Mouse (Mus musculus) neural tube, embryonic 11.5 days (tissue): ENCODE results near the gene Zyx. TPM values are rescaled to one million over a fixed set of nuclear protein-coding genes. Genes with fewer than 3 reads are reported as not detected.

Source experiments
- ATAC-seq: fragments of 200-750 bp; cut with Nextera tagmentation; 2 replicates; pipeline ENCODE4 v1.8.0; 2017; ENCODE audit warnings: moderate number of reproducible peaks, mild to moderate bottlenecking, moderate TSS enrichment, moderate library complexity; ENCODE audit not compliant: insufficient read depth, low FRiP score, low TSS enrichment
- DNase-seq: peaks from one replicate; pipeline ENCODE4 v3.0.0-alpha.2; 2015; ENCODE audit warnings: low spot score
- H3K27ac ChIP-seq: fragments of 300-500 bp; sonication (generic); 2 replicates; pipeline ENCODE4 v1.5.1; 2014; ENCODE audit warnings: low read depth, mild to moderate bottlenecking, low read length
- H3K27me3 ChIP-seq: fragments of 300-500 bp; sonication (generic); 2 replicates; pipeline ENCODE4 v1.6.1; 2014; ENCODE audit warnings: mild to moderate bottlenecking, low read length, mixed read lengths; ENCODE audit not compliant: control insufficient read depth, insufficient read depth
- H3K36me3 ChIP-seq: fragments of 300-500 bp; sonication (generic); 2 replicates; pipeline ENCODE4 v1.6.1; 2014; ENCODE audit warnings: mild to moderate bottlenecking, low read length, moderate library complexity, mixed read lengths; ENCODE audit not compliant: control insufficient read depth, insufficient read depth
- H3K4me1 ChIP-seq: fragments of 300-500 bp; sonication (generic); 2 replicates; pipeline ENCODE4 v1.6.1; 2014; ENCODE audit warnings: low read length, mixed read lengths; ENCODE audit not compliant: control insufficient read depth, insufficient read depth
- H3K4me2 ChIP-seq: fragments of 300-500 bp; sonication (generic); 2 replicates; pipeline ENCODE4 v1.6.1; 2014; ENCODE audit warnings: low read depth, mild to moderate bottlenecking, moderate library complexity
- H3K4me3 ChIP-seq: fragments of 300-500 bp; sonication (generic); 2 replicates; pipeline ENCODE4 v1.5.1; 2014; ENCODE audit warnings: low read depth, low read length
- H3K9ac ChIP-seq: fragments of 300-500 bp; sonication (generic); 2 replicates; pipeline ENCODE4 v1.6.1; 2014; ENCODE audit warnings: mild to moderate bottlenecking, low read length
- H3K9me3 ChIP-seq: fragments of 300-500 bp; sonication (generic); 2 replicates; pipeline ENCODE4 v1.6.1; 2016; ENCODE audit warnings: low read length; ENCODE audit not compliant: control insufficient read depth
- WGBS: fragments of 180-500 bp; shearing (Covaris S2); extraction: QIAGEN DNeasy Blood & Tissue Kit; methylation state at CpG from one replicate; pipeline ENCODE4 v1.1.7; 2014; 5-methylcytosine and 5-hydroxymethylcytosine counted together
- polyA plus RNA-seq: library from polyadenylated mRNA; unstranded; fragments of >200 nt; fragmentation: Nextera tagmentation; extraction: Ambion mirVana; gene quantifications from 2 replicates; pipeline ENCODE4 v1.2.1, GENCODE M21; 2014

Gene Zyx
- polyA plus RNA-seq, 1 experiment from 2014 or later = 86.3 TPM

DNA sequence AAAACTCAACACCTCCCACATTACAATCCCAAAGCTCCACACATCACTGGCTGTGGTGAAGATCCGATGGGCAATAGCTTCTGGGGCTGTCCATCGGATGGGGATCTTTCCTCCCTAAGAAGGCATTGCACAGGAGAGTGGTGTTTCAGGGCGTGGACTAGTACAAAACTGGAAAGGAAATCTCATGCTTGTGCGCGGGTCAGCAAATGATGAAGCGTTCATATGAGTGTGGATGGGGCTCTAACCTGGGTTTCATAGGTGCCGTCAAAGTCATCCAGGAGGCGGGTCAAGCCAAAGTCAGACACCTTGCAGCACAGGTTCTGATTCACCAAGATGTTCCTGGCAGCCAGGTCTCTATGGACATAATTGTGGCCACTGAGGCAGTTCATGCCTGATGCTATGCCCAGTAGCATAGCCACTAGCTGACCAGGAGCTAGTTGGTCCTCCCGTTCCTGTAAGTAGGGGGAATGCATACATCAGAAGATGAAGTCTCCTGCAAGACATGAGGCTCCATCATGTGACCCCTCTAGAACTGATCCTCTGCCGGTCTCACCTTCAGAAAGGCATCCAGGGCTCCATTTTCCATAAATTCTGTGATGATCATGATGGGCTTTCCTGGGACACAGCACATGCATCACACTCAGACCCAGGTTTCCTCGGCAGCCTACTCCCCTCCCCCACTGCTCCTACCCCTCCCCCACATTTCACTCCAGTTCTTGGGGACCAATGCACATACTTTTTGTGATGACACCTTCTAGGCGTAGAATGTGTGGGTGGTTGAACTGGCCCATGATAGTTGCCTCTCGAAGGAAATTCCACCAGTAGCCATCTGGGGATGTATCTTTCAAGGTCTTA, 11.8 kb downstream of the Zyx start:
- H3K4me3 ChIP-seq = no peak overlapping the region
- H3K36me3 ChIP-seq = peaks cover 8% of the 10 kb centered on the region
- no peak overlapping the region for H3K9ac ChIP-seq
- H3K9me3 ChIP-seq = no peaks in the 10 kb centered on the region
- no peak overlapping the region for H3K4me2 ChIP-seq
- no peaks in the 10 kb centered on the region for H3K4me1 ChIP-seq
- WGBS = 91% methylated on average over 13 of the region's 13 CpGs
- DNase-seq (no peak), ATAC-seq (no peak)
- H3K27ac ChIP-seq = no peak overlapping the region
- H3K27me3 ChIP-seq = no peaks in the 10 kb centered on the region

DNA sequence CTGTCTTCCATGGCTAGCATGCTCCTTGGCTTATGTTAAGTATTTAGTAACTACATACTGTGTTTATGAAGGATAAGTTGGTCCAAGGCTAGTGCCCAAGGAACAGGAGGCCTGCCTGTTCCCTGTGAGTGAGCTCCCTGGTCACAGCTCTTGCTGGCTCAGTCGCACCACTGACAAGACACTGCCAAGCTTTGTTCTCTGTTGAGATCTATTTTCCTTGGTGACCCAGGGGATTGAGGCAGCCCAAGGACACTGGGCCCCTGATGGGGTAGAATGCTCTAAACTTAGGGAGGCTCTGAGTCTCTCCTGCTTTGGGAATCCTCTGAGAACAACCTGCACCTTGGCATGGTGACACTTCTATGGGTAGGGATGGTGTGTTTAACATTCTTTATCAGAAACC, 12.6 kb downstream of the Zyx start:
- H3K4me3 ChIP-seq = no peak overlapping the region
- ATAC-seq (no peak), DNase-seq (no peak)
- no peaks in the 10 kb centered on the region for H3K9me3 ChIP-seq
- no peak overlapping the region for H3K4me2 ChIP-seq
- H3K4me1 ChIP-seq = no peaks in the 10 kb centered on the region
- no peaks in the 10 kb centered on the region for H3K27me3 ChIP-seq
- H3K36me3 ChIP-seq = peaks cover 8% of the 10 kb centered on the region
- no peak overlapping the region for H3K9ac ChIP-seq
- no peak overlapping the region for H3K27ac ChIP-seq
- WGBS = 70% methylated on average over 1 of the region's 1 CpGs

DNA sequence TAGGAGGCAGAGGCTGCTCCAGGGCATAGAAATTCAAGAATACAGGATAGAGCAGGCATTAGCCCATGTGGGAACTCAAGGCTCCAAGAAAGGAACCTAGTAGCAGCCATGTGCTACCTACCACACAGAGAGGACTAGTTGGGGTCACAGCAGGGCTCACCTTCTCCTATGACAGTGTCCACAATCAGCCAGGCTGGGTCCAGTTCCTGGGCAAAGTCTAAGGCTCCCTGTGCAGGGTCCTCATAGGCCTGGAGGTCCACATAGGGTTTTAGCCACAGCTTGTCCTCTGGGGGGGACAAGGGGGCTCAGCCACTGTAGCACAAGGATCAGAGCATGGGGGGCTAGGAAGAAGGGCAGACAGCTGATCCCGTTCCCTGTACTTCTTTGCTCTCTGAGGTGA, 13.1 kb downstream of the Zyx start:
- Histone ChIP-seq H3K27ac (no peak overlapping the region), H3K9ac (no peak overlapping the region), H3K4me2 (no peak overlapping the region), H3K36me3 (peaks cover 8% of the 10 kb centered on the region), H3K4me1 (no peaks in the 10 kb centered on the region), H3K4me3 (no peak overlapping the region), H3K27me3 (no peaks in the 10 kb centered on the region), H3K9me3 (no peaks in the 10 kb centered on the region)
- ATAC-seq (no peak), DNase-seq (no peak)
- 84% methylated on average over 1 of the region's 1 CpGs for WGBS

DNA sequence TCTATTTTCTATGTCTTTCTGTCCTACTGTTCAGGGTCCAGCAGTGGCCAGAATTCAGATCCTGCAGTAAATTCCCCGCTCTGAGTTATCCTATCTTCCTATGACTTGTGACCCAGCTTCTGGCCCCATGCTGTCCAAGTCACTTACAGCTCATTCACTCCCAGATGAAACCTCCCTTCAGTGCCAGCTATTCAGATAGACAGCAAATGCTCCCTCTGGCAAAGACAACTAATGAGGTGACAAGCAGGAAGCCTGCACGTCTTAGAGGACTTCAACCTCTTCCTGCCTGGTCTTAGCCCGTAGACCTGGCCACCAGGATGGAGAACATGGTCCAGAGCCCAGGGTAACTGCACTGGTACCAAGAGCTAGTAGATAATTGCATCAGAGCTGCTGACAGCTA, 13.5 kb downstream of the Zyx start:
- H3K4me3 ChIP-seq = no peak overlapping the region
- no peaks in the 10 kb centered on the region for H3K4me1 ChIP-seq
- 65% methylated on average over 3 of the region's 3 CpGs for WGBS
- no peak overlapping the region for H3K9ac ChIP-seq
- ATAC-seq (no peak), DNase-seq (no peak)
- peaks cover 6% of the 10 kb centered on the region for H3K36me3 ChIP-seq
- H3K4me2 ChIP-seq = no peak overlapping the region
- H3K9me3 ChIP-seq = no peaks in the 10 kb centered on the region
- no peak overlapping the region for H3K27ac ChIP-seq
- no peaks in the 10 kb centered on the region for H3K27me3 ChIP-seq

DNA sequence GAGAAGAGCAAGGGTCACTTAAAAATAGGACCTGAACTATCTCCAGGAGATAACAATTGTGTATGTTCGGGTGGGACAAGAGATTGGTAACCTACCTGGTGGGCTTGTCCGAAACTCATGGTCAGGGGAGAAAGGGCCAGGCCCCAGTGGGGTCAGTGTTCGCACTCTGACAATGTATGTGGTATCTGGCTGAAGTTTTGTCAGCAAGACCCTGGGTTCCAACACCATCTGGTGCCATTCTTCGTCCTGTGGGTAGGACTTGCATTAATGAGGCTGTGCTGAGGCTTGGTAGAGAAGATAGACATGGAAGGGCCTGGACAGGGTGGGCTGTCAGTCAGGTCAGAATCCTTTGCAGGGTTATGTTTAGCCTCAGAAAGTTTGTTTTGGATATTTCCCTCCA, 14.6 kb downstream of the Zyx start:
- DNase-seq = no peak
- no peaks in the 10 kb centered on the region for H3K9me3 ChIP-seq
- no peak overlapping the region for H3K4me3 ChIP-seq
- 90% methylated on average over 4 of the region's 4 CpGs for WGBS
- H3K27ac ChIP-seq = no peak overlapping the region
- peaks cover 2% of the 10 kb centered on the region; the same call in 1 of the 2 replicates for H3K36me3 ChIP-seq
- no peak overlapping the region for H3K4me2 ChIP-seq
- no peaks in the 10 kb centered on the region for H3K4me1 ChIP-seq
- no peaks in the 10 kb centered on the region for H3K27me3 ChIP-seq
- ATAC-seq = no peak
- no peak overlapping the region for H3K9ac ChIP-seq

DNA sequence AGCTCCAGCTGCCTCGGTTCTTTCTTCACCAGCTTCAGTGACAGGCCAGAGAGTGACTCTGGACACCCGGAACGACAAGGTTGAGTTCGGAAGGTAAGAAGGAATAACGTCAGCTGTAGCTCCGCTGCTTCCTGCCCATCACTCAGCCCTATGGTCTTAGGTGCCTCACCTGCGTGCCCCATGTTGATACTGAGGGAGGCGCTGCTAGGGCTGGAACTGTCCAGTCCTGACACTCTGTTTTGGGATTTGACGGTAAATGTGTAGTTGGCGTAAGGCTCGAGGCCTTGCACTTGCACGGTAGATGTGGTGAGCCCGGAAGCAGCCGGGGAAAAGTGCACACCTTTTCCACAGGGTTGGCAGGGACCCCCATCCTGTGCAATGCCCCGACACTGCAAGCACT, 15.2 kb downstream of the Zyx start:
- no peak overlapping the region for H3K9ac ChIP-seq
- H3K27me3 ChIP-seq = no peaks in the 10 kb centered on the region
- H3K4me2 ChIP-seq = no peak overlapping the region
- H3K27ac ChIP-seq = no peak overlapping the region
- no peaks in the 10 kb centered on the region for H3K9me3 ChIP-seq
- DNase-seq (no peak), ATAC-seq (no peak)
- no peaks in the 10 kb centered on the region; the same call in 1 of the 2 replicates for H3K36me3 ChIP-seq
- no peak overlapping the region for H3K4me3 ChIP-seq
- WGBS = 94% methylated on average over 15 of the region's 15 CpGs
- H3K4me1 ChIP-seq = no peaks in the 10 kb centered on the region

DNA sequence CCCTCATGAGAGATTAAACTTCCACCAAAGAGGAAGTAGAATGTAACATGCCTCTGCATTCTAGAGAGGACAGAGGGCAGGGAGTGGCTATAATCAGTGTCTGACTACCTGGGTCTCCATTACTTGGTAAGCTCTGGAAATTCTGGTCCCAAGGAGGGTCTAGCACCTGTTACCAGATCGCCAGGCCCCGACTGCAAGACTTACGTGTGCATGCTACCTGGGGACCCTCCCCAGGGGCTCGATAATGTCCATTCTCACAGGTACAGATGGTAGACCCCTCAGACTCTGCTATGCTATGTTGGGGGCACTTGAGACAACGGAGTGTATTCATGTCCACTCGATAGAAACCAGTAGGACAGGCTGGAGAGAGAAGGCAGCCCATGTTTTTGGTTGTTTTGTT, 15.8 kb downstream of the Zyx start:
- no peak for ATAC-seq
- no peak overlapping the region for H3K9ac ChIP-seq
- no peak overlapping the region for H3K4me2 ChIP-seq
- no peak for DNase-seq
- H3K9me3 ChIP-seq = no peaks in the 10 kb centered on the region
- H3K27me3 ChIP-seq = no peaks in the 10 kb centered on the region
- no peaks in the 10 kb centered on the region; the same call in 1 of the 2 replicates for H3K36me3 ChIP-seq
- 0 out of 2 replicates have a peak, but pooled peaks cover 3% of the 10 kb centered on the region for H3K4me1 ChIP-seq
- H3K4me3 ChIP-seq = no peak overlapping the region
- no peak overlapping the region for H3K27ac ChIP-seq
- 86% methylated on average over 6 of the region's 6 CpGs for WGBS

DNA sequence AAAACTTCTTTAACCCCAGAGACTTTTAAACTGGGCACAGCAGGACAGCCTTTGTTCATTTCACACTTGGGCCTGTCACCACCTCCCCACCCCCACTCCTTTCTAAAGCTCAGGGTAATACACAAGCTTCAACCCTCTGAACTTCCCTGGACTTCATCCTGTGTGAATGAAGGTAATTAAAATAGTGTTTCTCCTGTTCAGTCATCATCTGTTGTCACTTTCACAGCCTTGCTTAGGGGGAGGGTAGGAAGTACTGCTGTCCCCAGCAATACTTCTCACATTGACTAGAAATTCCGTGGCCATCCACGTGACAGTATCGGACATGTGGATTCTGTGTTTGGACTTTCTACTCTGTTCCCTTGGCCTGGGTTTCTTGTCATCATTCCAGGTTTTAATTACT, 20.4 kb downstream of the Zyx start:
- ATAC-seq = no peak
- no peak overlapping the region for H3K9ac ChIP-seq
- no peak overlapping the region for H3K27ac ChIP-seq

More for the DNA sequence above, 20.4 kb downstream of the Zyx start:
- DNase-seq = no peak
- 4% methylated on average over 3 of the region's 3 CpGs for WGBS
- H3K4me2 ChIP-seq = no peak overlapping the region
- peaks cover 5% of the 10 kb centered on the region; the same call in 1 of the 2 replicates for H3K4me1 ChIP-seq
- no peaks in the 10 kb centered on the region for H3K36me3 ChIP-seq
- H3K4me3 ChIP-seq = no peak overlapping the region
- H3K27me3 ChIP-seq = no peaks in the 10 kb centered on the region
- H3K9me3 ChIP-seq = no peaks in the 10 kb centered on the region
